Mouse (Mus musculus): ENCODE measurements at regions not wholly inside any gene's neighbourhood (a gene's known extent, or its start where the extent isn't known, plus 50 kb on each side); places are given as distances from the start of the nearest gene placed in this dataset.

DNA sequence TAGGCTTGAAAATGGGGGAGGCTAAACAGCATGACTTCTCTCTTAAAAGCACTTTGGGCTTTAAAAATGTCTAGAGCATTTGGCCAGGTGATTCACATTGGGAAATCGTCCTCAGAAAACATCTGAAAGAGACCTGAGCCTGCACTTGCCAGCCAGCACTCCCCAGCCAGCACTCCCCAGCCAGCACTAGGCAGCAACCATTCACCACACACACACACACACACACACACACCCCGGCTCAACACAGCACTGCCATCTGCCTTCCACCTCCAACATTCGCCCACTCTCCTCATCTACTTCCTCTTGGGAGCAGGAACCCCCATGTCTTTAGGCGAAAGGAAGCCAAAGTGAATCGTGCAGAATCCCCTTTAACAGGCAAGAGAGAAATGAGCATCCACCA, 85.4 kb downstream of the Atp23 start:
- in situ Hi-C loops (cut with MboI, MseI) = no loop called here

DNA sequence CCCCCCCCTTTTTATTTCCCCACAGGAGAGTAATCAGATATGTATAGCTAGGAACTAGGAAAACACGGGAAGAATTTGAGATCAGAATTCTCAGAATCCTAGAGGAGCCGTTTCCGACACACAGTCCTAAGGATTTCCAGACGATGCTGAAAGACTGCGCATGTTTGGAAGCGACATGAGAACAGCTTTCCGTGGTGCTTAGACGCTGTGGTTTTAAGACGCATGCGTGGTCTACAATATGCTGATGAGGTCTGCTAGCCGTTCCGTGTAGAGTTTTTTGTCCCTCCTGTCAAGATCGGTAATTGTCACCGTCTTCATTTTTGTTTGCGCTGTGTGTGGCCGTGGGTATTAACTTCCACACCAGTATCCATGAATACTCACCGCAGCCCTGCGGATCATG, 86.2 kb downstream of the Atp23 start:
- in situ Hi-C loops (cut with MboI, MseI) = no loop called here

DNA sequence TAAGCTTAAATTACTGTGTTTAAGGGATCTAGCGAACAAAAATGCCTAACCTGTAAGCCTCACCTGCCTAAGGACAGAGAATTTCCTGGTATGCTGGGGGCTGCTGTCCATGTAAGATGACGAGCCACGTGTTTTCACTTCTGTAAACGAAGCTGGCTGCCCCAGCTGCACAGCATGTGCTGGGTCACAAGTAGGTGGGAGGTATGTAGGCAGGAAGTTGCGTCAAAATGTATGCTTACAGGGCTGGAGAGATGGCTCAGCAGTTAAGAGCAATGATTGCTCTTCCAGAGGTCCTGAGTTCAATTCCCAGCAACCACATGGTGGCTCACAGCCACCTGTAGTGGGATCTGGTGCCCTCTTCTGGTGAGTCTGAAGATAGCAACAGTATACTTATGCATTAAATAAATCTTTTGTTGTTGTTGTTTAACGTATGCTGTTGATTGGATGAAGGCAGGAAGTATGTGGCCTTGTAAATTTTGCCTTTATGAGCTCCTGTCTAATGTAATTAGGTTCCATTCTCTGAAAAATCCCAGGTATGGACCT, 88.0 kb downstream of the Atp23 start:
- in situ Hi-C loops (cut with MboI, MseI) = no loop called here

DNA sequence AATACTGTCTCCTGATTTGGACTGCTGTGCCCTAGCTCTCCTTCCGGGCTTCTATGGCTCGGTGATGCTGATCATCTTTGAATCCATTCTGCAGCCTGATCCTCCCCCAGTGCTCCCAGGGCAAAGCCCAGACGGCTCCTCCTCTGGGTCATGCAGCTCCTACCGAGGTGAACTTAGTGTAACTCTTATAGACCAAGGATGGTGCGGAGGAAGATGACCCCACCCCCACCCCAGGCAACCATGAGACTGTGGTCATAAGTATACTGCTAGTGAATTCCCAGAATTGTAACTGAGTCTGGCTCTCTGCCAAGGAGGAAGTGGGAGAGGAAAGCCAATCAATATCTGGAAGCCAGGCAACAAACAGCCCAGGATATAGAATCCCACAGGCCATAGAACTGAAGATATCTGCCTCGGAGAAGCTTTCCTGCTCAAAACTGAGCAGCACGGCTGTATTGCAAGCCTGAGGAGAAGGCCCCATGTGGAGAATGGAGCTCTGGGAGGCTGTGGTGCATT, 88.9 kb downstream of the Atp23 start:
- in situ Hi-C loops (cut with MboI, MseI) = no loop called here

DNA sequence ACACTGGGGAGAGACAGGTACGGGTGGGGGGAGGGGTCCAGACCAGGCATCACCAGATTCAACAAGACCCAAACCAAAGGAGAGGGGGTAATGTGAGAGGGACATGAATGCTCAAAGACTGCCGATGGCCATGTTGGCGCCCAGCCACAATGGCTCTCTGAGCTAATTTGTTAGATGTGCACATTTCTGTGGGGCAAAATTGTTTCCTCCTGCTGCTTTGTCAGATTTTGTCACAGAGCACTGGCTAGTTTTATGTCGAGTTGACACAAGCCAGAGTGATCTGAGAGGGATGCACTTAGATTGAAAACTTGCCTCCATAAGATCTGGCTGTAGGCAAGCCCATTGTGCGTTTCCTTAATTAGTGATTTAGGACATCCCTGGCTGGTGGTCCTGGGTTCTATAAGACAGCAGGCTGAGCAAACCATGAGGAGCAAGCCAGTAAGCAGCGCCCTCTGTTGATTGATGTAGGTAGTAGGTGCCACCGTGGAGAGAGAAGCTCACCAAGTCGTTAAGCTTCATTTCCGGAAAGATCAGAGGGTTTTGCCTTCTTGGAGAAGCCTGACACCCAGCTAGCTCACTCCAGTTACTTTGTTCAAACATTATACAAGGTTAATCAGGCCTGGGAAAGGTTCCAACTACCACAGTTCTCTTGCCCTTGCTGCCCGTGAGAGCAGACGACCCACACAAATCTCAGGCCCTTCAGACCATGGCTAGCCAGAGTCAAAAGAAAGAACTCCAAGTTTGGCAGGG, 90.6 kb downstream of the Atp23 start:
- in situ Hi-C loops (cut with MboI, MseI) = no loop called here

DNA sequence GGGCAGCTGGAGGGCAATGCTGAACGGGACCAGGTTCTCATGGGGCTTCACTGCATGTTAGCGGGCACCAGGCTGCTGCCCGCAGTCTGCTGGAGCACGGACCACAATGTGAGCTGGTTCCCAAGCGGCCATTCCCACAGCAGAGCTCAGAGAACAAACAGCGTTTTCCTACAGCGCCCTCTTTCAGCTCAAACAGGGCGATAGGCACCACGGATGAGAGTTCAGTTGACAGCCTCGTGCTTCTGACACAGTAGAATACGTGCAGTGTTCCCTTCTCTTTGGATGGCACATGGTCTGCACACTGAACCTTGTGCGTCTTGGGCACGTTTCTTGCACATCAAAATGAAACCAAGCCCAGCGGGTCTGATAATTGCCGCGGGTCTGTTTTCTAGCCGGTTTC, 91.6 kb downstream of the Atp23 start:
- in situ Hi-C loops (cut with MboI, MseI) = no loop called here

DNA sequence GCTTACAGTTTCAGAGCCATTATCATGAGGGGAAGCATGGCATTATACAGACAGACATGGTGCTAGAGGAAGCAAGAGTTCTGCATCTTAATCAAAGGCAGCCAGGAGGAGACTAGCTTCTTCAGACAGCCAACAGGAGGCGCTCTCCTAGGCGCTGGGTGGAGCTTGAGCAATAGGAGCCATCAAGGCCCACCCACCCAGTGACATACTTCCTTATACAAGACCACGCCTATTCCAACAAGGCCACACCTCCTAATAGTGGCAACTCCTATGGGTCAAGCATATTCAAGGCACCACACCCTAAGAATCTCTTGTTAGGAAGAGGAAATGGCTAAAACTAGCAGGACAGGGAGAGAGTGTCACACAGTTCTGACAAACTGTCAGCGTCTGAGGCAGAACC, 94.3 kb downstream of the Atp23 start:
- in situ Hi-C loops (cut with MboI, MseI) = no loop called here

DNA sequence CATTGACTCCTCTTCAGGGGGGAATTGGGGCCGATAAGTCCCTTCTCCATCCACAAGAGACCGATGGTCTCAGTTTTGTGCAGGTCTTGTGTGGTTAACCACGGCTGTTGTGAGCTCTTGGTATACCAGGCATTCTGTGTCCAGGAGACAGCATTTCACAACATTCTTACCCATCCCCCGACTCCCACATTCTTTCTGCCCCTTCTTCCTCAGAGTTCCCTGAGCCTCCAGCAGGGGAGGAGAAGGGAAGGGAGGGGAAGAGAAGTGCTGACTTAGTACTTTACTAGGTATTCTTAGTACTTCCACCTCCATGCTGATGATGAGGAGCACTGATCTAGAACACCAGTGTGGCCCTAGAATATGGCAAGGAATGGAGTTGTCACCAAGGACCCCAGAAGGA, 98.4 kb downstream of the Atp23 start:
- in situ Hi-C loops (cut with MboI, MseI) = no loop called here

DNA sequence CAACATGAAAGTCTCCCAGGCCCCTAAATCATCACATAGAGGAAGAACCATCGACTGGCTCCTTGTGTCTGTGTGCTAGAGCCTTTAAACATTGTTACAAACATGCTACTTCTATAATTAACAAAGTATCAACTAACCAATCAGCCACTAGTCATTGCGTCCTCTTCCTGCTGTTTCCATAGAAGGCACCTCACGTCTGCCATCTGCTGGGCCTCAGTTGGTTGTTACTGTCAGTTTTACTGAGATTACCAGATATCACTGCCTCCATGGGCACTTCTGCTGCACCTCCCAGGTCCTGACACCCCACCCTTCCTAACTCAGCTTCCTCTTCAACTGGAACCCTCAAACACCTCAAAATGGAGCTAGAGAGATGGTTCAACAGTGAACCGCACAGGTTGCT, 101.8 kb downstream of the Atp23 start:
- in situ Hi-C loops (cut with MboI, MseI) = no loop called here

DNA sequence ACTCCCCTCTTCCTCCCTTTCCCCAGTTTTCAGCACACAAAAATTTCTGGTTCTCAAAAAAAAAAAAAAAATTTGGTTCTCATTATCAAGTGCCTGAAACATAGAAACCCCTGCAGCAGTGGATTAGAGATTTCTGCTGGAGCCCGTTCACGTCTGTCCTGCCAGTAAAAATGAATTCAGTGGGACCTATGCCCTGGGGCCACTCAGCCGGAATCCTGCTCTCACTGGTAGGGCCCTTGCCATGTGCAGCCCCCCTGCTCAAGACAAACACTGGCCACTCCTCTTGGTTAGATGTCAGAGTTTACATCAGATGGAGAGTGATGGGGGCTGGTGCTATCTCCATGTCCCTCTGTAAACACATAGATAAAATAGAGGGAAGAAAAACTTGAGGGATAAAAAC, 108.0 kb downstream of the Atp23 start:
- in situ Hi-C loops (cut with MboI, MseI) = no loop called here

DNA sequence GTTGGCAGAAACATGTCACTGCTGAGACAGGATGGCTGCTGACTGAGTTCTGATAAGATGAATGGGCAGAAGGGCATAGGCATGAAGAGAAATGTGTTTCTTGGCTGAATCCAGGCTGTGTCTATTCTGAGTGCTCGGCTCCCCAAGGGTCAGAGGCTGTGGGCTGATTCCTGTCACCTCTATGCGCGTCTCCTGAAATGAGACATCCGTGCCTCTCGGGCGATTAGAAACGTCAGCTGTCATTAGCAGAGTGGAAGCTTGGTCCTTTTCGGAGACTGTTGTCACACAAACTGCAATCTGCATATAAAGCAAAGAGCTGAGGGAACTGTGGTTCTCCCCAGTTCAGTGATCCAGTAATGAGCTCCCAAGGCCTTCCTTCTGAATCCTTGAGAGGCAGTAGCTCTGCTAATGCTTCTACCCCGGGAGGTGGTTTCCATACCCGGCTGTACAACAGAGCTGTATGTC, 108.8 kb downstream of the Atp23 start:
- in situ Hi-C loops (cut with MboI, MseI) = no loop called here

DNA sequence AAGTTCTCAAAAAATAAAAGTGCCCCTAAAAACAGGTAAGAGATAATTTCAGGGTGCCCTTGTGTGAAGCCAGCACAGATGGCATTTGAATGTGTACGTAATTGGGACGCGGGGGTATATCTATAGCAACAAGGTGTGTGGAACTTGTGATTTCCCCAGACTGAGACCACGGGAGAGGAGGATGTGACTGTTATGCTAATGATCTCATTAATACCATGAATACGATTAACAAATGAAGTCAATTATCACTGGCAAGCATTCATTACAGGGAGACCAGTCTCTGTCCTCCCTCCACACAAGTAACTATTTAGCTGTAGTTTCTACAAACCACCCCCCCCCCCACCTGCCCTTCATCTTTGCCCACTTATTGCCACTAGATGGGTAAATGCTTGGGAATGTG, 112.9 kb downstream of the Atp23 start:
- in situ Hi-C loops (cut with MboI, MseI) = loop anchor here (10.0 kb wide), 1 partner anchor 1513 kb away; no protein-coding TSS in a partner anchor

DNA sequence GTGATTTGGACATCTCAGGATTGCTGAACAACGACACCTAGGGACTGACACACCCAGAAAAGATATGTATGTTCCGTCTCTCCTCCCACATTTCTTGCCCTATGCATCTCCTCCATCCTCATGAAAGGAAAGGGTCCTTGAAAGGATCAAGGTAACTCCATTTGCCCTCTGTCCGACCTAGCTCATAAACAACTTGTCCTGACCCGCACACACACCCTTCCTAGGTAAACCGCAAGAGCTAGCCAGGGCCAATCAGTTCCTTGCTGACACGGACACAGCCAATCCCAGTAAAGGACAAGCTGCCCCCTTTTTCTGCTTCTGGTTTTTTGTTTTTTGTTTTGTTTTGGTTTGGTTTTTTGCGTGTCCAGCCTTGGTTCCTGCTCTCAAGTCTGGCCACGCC, 118.0 kb downstream of the Atp23 start:
- in situ Hi-C loops (cut with MboI, MseI) = loop anchor here (10.0 kb wide), 1 partner anchor 1508 kb away; no protein-coding TSS in a partner anchor

DNA sequence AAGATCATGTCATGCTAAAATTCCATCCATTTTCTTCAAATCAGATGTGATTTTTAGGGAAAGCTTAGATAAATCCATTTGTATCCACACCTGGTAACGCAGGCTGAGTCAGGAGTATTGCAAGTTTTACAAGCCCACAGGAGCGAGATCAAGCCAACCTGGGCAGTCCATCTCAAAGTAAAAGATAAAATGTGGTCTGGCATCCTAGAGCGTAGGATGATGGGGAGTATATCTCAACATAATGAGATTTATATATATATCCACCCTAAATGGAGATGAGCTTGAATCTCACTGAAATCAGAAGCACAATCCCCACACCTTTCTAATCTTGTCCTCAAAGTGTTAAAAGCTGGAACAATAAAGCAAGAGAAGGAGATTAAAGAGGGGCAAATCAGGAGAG, 124.6 kb downstream of the Atp23 start:
- in situ Hi-C loops (cut with MboI, MseI) = no loop called here

DNA sequence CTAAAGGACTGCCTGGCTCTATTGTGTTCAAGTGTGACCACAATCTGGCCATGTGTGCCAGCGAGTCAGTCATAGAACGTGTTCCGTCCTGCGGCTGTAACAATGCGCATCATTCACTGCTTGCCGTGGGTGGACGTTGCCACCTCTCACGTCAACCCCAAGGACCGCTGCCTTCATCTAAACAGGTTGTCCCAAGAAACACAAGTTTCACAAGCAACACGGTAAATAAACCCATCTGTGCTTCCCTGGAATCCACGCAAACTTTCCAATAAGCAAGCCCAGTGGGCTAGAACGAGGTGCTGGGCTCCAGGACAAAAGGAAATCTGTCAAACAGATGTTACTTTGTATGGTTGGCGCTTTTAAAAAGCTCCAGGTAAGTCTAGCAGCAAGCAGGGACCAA, 125.2 kb downstream of the Atp23 start:
- in situ Hi-C loops (cut with MboI, MseI) = no loop called here

DNA sequence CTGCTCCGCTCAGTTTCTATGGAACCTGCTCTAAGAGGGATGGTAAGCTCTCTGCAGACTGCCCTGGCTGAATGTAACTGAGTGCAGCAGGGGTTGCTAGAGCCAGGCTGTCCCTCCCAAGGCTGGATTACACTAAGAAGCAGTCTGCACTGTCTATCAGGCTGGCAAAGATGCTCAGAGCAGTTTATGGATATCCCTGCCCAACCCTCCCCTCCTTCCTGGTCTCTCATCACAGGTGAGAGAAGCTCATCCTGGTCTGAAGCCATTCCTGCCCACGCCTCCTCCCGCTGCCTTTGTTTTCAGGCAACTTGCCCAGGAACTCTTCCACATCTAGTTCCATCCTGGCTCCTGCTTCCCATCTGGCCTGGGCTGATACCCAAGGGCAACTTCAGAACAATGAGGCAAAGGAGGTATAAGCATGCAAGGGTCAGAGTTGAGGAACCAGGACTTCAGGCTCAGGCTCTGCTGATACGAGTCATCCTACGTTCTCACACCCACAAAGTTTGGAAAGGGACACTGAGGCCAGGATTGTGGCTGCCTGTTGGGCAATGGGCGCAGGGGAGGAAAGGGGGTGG, 130.6 kb downstream of the Atp23 start:
- in situ Hi-C loops (cut with MboI, MseI) = no loop called here

DNA sequence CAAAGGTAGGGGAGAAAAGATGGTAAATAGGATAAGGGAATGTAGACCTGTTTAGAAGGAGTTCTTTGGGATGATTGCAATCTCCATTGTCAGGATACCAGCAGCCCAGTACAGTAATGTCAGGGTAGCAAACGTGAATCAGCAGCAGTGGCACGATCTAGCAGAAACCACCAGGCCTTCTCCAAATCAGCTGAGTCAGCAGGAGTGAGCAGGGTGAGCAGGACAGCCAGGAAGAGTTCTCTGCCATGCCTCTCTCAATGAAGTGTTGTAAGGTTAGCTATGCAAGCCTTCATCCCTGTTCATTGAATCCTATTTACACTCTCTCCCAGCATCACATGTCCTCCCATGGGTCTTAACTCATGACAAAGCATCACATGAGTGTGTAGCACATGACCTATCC, 135.5 kb downstream of the Atp23 start:
- in situ Hi-C loops (cut with MboI, MseI) = no loop called here

DNA sequence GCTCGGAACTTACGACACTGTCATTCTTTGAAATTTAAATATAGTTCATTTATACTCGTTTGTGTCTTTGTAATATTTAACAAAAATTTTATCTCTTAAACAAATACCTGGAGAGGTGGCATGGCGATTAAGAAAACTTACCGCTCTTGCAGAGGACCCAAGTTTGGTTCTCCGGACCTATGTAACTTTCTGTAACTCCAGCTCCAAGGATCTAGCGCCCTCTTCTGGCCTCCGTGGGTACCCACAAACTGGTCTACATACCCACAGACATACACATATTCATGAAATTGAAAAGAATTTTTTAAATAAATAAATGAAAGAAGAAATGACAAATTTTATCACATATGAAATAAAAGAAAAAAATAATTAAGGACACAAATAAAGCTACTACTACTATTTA, 136.4 kb downstream of the Atp23 start:
- in situ Hi-C loops (cut with MboI, MseI) = no loop called here

DNA sequence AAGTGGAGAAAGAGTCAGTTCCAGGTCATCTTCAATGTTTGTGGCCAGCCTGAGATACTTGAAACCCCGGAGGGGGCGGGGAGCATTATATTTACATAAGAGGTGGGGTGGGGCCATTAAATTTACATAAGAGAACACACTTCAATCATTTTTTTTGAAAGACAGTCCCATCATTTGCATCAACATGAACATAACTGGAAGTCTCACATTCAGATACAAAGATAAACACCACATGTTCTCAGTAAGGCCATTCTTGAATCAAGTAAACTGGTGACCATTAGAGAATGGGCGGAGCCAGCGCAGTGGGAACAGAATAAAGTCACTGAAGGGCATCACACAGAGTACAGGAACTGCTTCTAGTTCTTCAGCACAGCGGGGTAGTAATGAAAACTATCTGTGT, 137.2 kb downstream of the Atp23 start:
- in situ Hi-C loops (cut with MboI, MseI) = no loop called here

DNA sequence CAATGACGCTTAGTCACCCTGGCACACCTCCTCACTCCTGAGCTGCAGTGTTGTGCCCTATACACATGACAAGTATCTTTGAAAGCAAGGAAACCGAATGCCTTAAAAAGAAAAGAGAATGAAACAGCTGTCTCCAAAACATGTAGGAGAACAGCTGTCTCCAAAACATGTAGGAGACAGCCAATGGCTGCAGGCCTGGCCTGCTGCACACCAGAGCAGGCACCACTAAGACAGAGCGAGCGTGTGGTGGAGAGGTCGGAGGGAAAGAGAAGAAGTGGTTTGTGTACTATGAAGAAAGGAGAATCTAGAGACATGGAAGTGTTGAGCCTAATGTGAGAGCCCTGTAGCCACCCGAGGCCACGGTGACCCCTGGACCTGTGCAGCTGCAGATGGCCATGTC, 142.5 kb downstream of the Atp23 start:
- in situ Hi-C loops (cut with MboI, MseI) = no loop called here

DNA sequence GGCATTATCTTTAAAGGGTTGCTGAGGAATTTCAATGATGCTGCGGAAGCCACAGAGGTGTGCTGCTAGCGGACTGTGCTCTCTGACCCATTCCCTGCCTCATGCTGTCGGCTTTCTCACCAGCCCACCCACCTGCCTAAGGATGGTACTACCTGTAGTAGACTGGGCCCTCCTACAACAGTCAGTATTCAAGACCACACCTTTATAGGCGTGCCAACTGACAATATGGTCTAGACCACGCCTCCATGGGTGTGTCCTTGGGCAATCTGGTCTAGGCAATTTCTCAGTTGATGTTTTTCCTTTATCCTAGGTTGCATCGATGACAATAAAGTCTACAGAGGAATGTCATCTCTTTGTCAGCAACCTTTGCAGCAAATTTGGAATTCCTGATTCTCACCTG, 148.0 kb downstream of the Atp23 start:
- in situ Hi-C loops (cut with MboI, MseI) = no loop called here

DNA sequence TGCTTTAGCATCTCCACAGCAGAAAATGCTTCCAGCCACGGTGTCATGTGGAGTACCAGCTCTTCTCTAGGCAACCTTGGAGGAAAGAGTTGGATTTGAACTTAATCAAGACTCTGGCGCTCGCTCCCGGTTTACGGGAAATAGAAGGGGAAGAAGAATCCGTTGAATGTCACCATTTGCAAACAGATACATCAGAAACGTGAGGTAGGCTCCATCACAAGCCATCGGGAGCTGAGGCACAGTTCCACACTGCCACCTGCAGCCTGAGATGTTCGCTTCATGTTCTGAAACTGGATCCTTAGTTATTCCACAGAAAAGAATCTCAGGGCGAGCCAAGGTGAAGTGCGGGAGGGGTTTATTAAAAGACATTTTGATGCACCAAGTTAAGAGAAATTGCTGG, 148.5 kb downstream of the Atp23 start:
- in situ Hi-C loops (cut with MboI, MseI) = no loop called here
